28 mouse cellular contexts compared by ENCODE assay signal in genomic region chr7:128266056-128266455, GRCm38 (mm10). TPM values are rescaled to one million over a fixed set of nuclear protein-coding genes. Genes with fewer than 3 reads are reported as not detected.
"Had no signal": no experiment of that assay in that cellular context is flagged by ENCODE, and none has a peak within 500 bp of the region (broad histone marks: within the 10 kb centered on the region; RNA-seq: fewer than 3 reads in every experiment).

No protein-coding gene starts in this region.

- H3K9me3 ChIP-seq: heart, embryonic 13.5 days; heart, embryonic 15.5 days; hindbrain, embryonic 13.5 days; hindbrain, embryonic 15.5 days; limb, embryonic 13.5 days; limb, embryonic 15.5 days; liver, embryonic 12.5 days had no signal

- H3K27ac ChIP-seq: heart, adult 2 months; heart, embryonic 13.5 days; heart, embryonic 15.5 days; hindbrain, embryonic 13.5 days; hindbrain, embryonic 15.5 days; hindbrain, postnatal 0 days; kidney, postnatal 0 days; limb, embryonic 13.5 days; limb, embryonic 15.5 days; liver, embryonic 12.5 days; liver, embryonic 14.5 days had no signal

- ATAC-seq: forebrain, postnatal 0 days; hindbrain, postnatal 0 days; intestine, embryonic 16.5 days; liver, embryonic 12.5 days had no signal

- H3K9ac ChIP-seq: forebrain, postnatal 0 days; heart, embryonic 13.5 days; heart, embryonic 15.5 days; hindbrain, embryonic 13.5 days; hindbrain, embryonic 15.5 days; limb, embryonic 13.5 days; limb, embryonic 15.5 days; liver, embryonic 12.5 days; liver, embryonic 14.5 days had no signal

- H3K4me1 ChIP-seq: hindbrain, embryonic 13.5 days; hindbrain, embryonic 15.5 days; limb, embryonic 13.5 days; limb, embryonic 15.5 days had no signal

- H3K36me3 ChIP-seq: heart, embryonic 15.5 days; hindbrain, embryonic 15.5 days had no signal

- H3K4me3 ChIP-seq: heart, adult 2 months; heart, embryonic 13.5 days; heart, embryonic 15.5 days; hindbrain, embryonic 13.5 days; hindbrain, embryonic 15.5 days; limb, embryonic 13.5 days; limb, embryonic 15.5 days; liver, embryonic 12.5 days had no signal

- H3K4me2 ChIP-seq: heart, embryonic 11.5 days; heart, embryonic 13.5 days; heart, embryonic 15.5 days; hindbrain, embryonic 13.5 days; hindbrain, embryonic 15.5 days; limb, embryonic 13.5 days; limb, embryonic 15.5 days; liver, embryonic 12.5 days had no signal

- H3K27me3 ChIP-seq: heart, embryonic 13.5 days; heart, embryonic 15.5 days; hindbrain, embryonic 13.5 days; hindbrain, embryonic 15.5 days; limb, embryonic 13.5 days; limb, embryonic 15.5 days had no signal

- DNase-seq: forebrain, postnatal 0 days; gastrocnemius, postnatal 14 days; gastrocnemius, postnatal 36 days; heart, adult 11 months; heart, adult 2 months; heart, postnatal 14 days; heart, postnatal 36 days; layer of hippocampus, adult 9-11 months; layer of hippocampus, postnatal 36 days; left cerebral cortex, postnatal 4 days; lung, adult 18-20 months had no signal

RNA-seq across cellular contexts. Expression of gene Slc5a2, which starts 0.6 kb away (rescaled TPM):
- polyA plus RNA-seq: heart, embryonic 13.5 days; heart, embryonic 15.5 days; hindbrain, embryonic 11.5 days; hindbrain, embryonic 13.5 days; hindbrain, embryonic 15.5 days; intestine, embryonic 14.5 days; intestine, embryonic 16.5 days; large intestine, adult 2 months; limb, embryonic 11.5 days; limb, embryonic 15.5 days; liver, adult 2 months had no signal
